Mouse (Mus musculus): ENCODE data around the gene Scamp1.

GRCm38 (mm10) chr13:94158864-94159477 lies 126.7 kb downstream of the Scamp1 start:
- TF ChIP-seq CTCF (IDR thresholded peaks at IDR 0.05; ENCODE audit: insufficient read depth, low read depth, low read length): no peak
- TF ChIP-seq POLR2A (IDR thresholded peaks at IDR 0.05; ENCODE audit: insufficient read depth, low read depth, low read length): no peak

Measured in olfactory bulb, adult 2 months (tissue).